Comparison of ENCODE assay signal across 9 mouse cellular contexts in genomic region chr5:131824197-131824991, GRCm38 (mm10).
DNase-seq lines count a peak whose midpoint lies in the region; ATAC-seq and TF ChIP-seq lines count a peak whose summit lies in the region.
"Had no signal": no experiment of that assay in that cellular context is flagged by ENCODE, and none has a peak within 500 bp of the region (broad histone marks: within the 10 kb centered on the region; RNA-seq: fewer than 3 reads in every experiment).

No protein-coding gene starts in this region.

- peak; percentile 92 for ATAC-seq in hindbrain, embryonic 13.5 days (ENCODE audit: low FRiP score)
- ATAC-seq in midbrain, embryonic 14.5 days (ENCODE audit: low FRiP score, low TSS enrichment), result peak; percentile 50; the same call in 1 of the 2 replicates

- H3K4me1 ChIP-seq in hindbrain, embryonic 13.5 days (replicated peaks), result peaks cover 32% of the 10 kb centered on the region
- H3K4me1 ChIP-seq in midbrain, embryonic 14.5 days (ENCODE audit: control insufficient read depth, insufficient read depth, low read length), result peaks cover 16% of the 10 kb centered on the region
- H3K4me1 ChIP-seq in thymus, adult 2 months (replicated peaks; ENCODE audit: control insufficient read depth, insufficient read depth, low read length), result no peaks in the 10 kb centered on the region

- H3K4me2 ChIP-seq in hindbrain, embryonic 13.5 days, result no peak overlapping the region
- no peak overlapping the region for H3K4me2 ChIP-seq in midbrain, embryonic 14.5 days (ENCODE audit: low read length)
- H3K4me2 ChIP-seq: liver, embryonic 11.5 days had no signal

- 9% methylated on average over 11 of the region's 11 CpGs for WGBS in hindbrain, embryonic 13.5 days
- 7% methylated on average over 11 of the region's 11 CpGs for WGBS in midbrain, embryonic 14.5 days
- 90% methylated on average over 11 of the region's 11 CpGs for WGBS in thymus, adult 2 months

- no peak for TF ChIP-seq CTCF in thymus, adult 2 months (IDR thresholded peaks at IDR 0.05; ENCODE audit: borderline replicate concordance, control insufficient read depth, extremely low read depth, insufficient read depth, low read length, poor library complexity)

- H3K9me3 ChIP-seq in hindbrain, embryonic 13.5 days, result no peaks in the 10 kb centered on the region
- no peaks in the 10 kb centered on the region for H3K9me3 ChIP-seq in midbrain, embryonic 14.5 days (ENCODE audit: control insufficient read depth, low read length)

- H3K4me3 ChIP-seq in hindbrain, embryonic 13.5 days, result no peak overlapping the region
- no peak overlapping the region for H3K4me3 ChIP-seq in midbrain, embryonic 14.5 days (replicated peaks; ENCODE audit: low read depth, low read length)
- no peak overlapping the region for H3K4me3 ChIP-seq in thymus, adult 2 months (ENCODE audit: control insufficient read depth, insufficient read depth, low read length)

- DNase-seq in kidney, postnatal 10 days, result peak; percentile 30
- no peak for DNase-seq in kidney, postnatal 14 days
- DNase-seq in cerebellum, adult 9-11 months, result peak; percentile 79
- peak; percentile 67 for DNase-seq in midbrain, embryonic 14.5 days
- DNase-seq in adrenal gland, postnatal 36 days, result no peak
- DNase-seq in thymus, adult 2 months, result no peak
- no peak for DNase-seq in gastrocnemius, postnatal 4 days (ENCODE audit: low spot score in 2 of 2)

- peak overlapping the region; percentile 9; the same call in 1 of the 2 replicates for H3K9ac ChIP-seq in hindbrain, embryonic 13.5 days
- H3K9ac ChIP-seq in midbrain, embryonic 14.5 days (replicated peaks; ENCODE audit: low read length), result no peak overlapping the region

- no peaks in the 10 kb centered on the region for H3K36me3 ChIP-seq in hindbrain, embryonic 13.5 days
- no peaks in the 10 kb centered on the region for H3K36me3 ChIP-seq in midbrain, embryonic 14.5 days (ENCODE audit: control insufficient read depth, insufficient read depth, low read length)
- H3K36me3 ChIP-seq in thymus, adult 2 months (ENCODE audit: control insufficient read depth, insufficient read depth, low read length), result no peaks in the 10 kb centered on the region

- no peak for TF ChIP-seq POLR2A in thymus, adult 2 months (IDR thresholded peaks at IDR 0.05; ENCODE audit: control insufficient read depth, extremely low read depth, insufficient read depth, low read length, poor library complexity)

- H3K27ac ChIP-seq in hindbrain, embryonic 13.5 days, result peak overlapping the region; percentile 79
- peak overlapping the region; percentile 45; the same call in 1 of the 2 replicates for H3K27ac ChIP-seq in midbrain, embryonic 14.5 days (replicated peaks; ENCODE audit: low read depth, low read length)
- no peak overlapping the region for H3K27ac ChIP-seq in thymus, adult 2 months (ENCODE audit: control insufficient read depth, insufficient read depth, low read length)

- peaks cover 7% of the 10 kb centered on the region for H3K27me3 ChIP-seq in hindbrain, embryonic 13.5 days
- H3K27me3 ChIP-seq in midbrain, embryonic 14.5 days (ENCODE audit: control insufficient read depth, insufficient read depth, low read length), result no peaks in the 10 kb centered on the region
- no peaks in the 10 kb centered on the region for H3K27me3 ChIP-seq in thymus, adult 2 months (ENCODE audit: control insufficient read depth, insufficient read depth, low read length)

Comparison
In these comparisons a context has a peak if more than half of its experiments do, and no peak if none do; other contexts are left out.
1. DNase-seq: peak in kidney, postnatal 10 days (single experiment), cerebellum, adult 9-11 months (single experiment) and midbrain, embryonic 14.5 days (single experiment); none in kidney, postnatal 14 days (single experiment), adrenal gland, postnatal 36 days (0 of 2), thymus, adult 2 months (single experiment) and gastrocnemius, postnatal 4 days (0 of 2).